Mouse (Mus musculus): ENCODE data around the gene Fam163a. TPM values are rescaled to one million over a fixed set of nuclear protein-coding genes. Genes with fewer than 3 reads are reported as not detected.

Fam163a gene
- polyA plus RNA-seq, 1 experiment from 2014 or later, result 0.39 TPM

DNA sequence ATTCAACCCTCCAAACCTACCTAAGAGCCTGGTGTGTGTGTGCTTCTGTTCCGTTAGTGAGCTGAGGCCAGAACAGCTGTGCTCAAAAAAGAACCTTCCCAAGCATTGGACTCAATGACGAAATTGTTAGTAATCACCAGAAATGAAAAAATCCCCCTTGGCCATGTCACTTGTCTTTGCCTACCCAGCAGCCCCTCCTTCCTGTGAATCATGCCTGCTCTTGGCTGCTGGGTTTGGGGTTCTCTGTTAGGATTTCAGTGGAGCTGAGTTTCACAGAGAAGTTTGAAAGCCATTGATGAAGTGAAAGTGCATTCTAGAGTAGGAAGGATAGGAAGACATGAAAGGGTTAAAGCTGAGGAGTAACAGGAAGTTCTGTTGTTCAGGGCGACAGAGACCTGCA lies 138.7 kb downstream of the Fam163a start:
- no peak overlapping the region for H3K4me3 ChIP-seq (ENCODE audit: low read depth, low read length)
- ATAC-seq (ENCODE audit: insufficient number of reproducible peaks, low FRiP score, low TSS enrichment, low read depth), result no peak
- no peak overlapping the region for H3K4me2 ChIP-seq (ENCODE audit: low read depth, severe bottlenecking)
- no peak overlapping the region for H3K27ac ChIP-seq (replicated peaks; ENCODE audit: low read depth, low read length)
- WGBS, result 72% methylated on average over 3 of the region's 3 CpGs
- no peak for DNase-seq (ENCODE audit: low spot score)
- H3K36me3 ChIP-seq (ENCODE audit: control insufficient read depth, insufficient read depth, low read length), result peaks cover 12% of the 10 kb centered on the region
- no peaks in the 10 kb centered on the region for H3K27me3 ChIP-seq (ENCODE audit: control insufficient read depth, insufficient read depth, low read length)
- H3K4me1 ChIP-seq (ENCODE audit: control insufficient read depth, insufficient read depth, low read length), result no peaks in the 10 kb centered on the region
- no peaks in the 10 kb centered on the region for H3K9me3 ChIP-seq (ENCODE audit: control insufficient read depth, low read length)
- no peak overlapping the region for H3K9ac ChIP-seq (ENCODE audit: low read length)

DNA sequence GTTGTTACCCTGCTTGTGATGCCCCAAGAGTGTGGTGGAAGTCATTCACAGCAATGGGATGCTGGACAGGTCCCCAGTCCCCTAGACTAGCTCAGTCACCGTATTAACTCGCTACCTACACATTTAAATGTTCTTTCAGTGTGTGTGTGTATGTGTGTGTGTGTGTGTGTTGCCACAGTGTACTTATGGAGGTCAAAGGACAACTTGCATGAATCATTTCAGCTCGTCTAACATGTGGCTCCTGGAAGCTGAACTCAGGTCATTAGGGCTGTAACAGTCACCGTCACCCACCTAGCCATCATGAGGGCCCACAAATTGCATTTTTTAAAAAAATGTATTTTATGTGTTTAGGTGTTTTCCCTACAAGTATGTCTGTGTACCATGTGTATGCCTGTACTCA lies 142.6 kb downstream of the Fam163a start:
- Histone ChIP-seq H3K27me3 (ENCODE audit: control insufficient read depth, insufficient read depth, low read length) (no peaks in the 10 kb centered on the region), H3K27ac (replicated peaks; ENCODE audit: low read depth, low read length) (no peak overlapping the region), H3K4me3 (ENCODE audit: low read depth, low read length) (no peak overlapping the region), H3K9ac (ENCODE audit: low read length) (no peak overlapping the region), H3K9me3 (ENCODE audit: control insufficient read depth, low read length) (no peaks in the 10 kb centered on the region), H3K4me1 (ENCODE audit: control insufficient read depth, insufficient read depth, low read length) (no peaks in the 10 kb centered on the region), H3K4me2 (ENCODE audit: low read depth, severe bottlenecking) (no peak overlapping the region), H3K36me3 (ENCODE audit: control insufficient read depth, insufficient read depth, low read length) (peaks cover 12% of the 10 kb centered on the region)
- no peak for ATAC-seq (ENCODE audit: insufficient number of reproducible peaks, low FRiP score, low TSS enrichment, low read depth)
- DNase-seq (ENCODE audit: low spot score), result no peak
- 86% methylated on average over 4 of the region's 4 CpGs for WGBS

DNA sequence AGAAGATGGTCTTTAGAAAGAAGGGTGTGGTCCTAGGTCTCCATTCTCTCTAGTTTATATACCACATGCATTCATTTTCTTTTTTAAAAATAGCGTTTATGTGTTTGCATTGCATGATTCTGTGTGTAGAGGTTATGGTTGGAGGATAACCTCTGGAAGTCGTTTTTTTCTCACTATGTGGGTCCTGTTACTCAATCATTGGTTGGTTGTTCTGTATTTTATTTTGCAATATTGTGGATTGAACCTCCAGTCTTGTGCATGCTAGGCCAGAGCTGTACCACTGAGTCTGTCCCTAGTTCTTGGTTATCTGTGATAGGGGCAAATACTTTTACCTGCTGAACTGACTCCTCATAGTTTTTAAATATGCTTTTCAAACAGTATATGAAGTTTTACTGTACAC lies 146.6 kb downstream of the Fam163a start:
- Histone ChIP-seq H3K27me3 (ENCODE audit: control insufficient read depth, insufficient read depth, low read length) (no peaks in the 10 kb centered on the region), H3K4me3 (ENCODE audit: low read depth, low read length) (no peak overlapping the region), H3K27ac (replicated peaks; ENCODE audit: low read depth, low read length) (no peak overlapping the region), H3K4me1 (ENCODE audit: control insufficient read depth, insufficient read depth, low read length) (no peaks in the 10 kb centered on the region), H3K9ac (ENCODE audit: low read length) (no peak overlapping the region), H3K4me2 (ENCODE audit: low read depth, severe bottlenecking) (no peak overlapping the region), H3K36me3 (ENCODE audit: control insufficient read depth, insufficient read depth, low read length) (peaks cover 8% of the 10 kb centered on the region), H3K9me3 (ENCODE audit: control insufficient read depth, low read length) (no peaks in the 10 kb centered on the region)
- no peak for ATAC-seq (ENCODE audit: insufficient number of reproducible peaks, low FRiP score, low TSS enrichment, low read depth)
- WGBS, result 90% methylated on average over 2 of the region's 2 CpGs
- no peak for DNase-seq (ENCODE audit: low spot score)

DNA sequence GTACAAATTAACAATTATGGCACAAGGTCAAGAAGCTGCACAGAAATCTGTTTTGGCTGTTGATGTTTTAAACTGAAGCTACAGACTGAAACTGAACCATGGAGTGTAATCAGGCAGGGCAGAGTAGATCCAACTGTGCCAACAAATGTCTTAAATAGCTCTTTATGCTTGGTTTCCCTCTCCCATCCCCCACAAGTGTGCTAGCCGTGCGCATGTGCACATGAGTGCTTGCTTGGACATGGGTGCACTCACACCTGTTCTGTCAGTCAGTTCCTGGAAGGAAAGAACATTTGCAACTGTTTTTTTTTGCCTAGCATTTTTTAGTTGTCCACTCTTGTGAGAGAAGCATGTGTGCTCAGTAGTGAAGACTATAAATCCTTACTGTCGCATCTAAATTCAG lies 158.1 kb downstream of the Fam163a start:
- Histone ChIP-seq H3K27ac (replicated peaks; ENCODE audit: low read depth, low read length) (no peak overlapping the region), H3K9me3 (ENCODE audit: control insufficient read depth, low read length) (no peaks in the 10 kb centered on the region), H3K9ac (ENCODE audit: low read length) (no peak overlapping the region), H3K4me3 (ENCODE audit: low read depth, low read length) (no peak overlapping the region), H3K4me2 (ENCODE audit: low read depth, severe bottlenecking) (no peak overlapping the region), H3K27me3 (ENCODE audit: control insufficient read depth, insufficient read depth, low read length) (no peaks in the 10 kb centered on the region), H3K4me1 (ENCODE audit: control insufficient read depth, insufficient read depth, low read length) (peaks cover 8% of the 10 kb centered on the region; the same call in 1 of the 2 replicates), H3K36me3 (ENCODE audit: control insufficient read depth, insufficient read depth, low read length) (peaks cover 10% of the 10 kb centered on the region; the same call in 1 of the 2 replicates)
- ATAC-seq (ENCODE audit: insufficient number of reproducible peaks, low FRiP score, low TSS enrichment, low read depth), result no peak
- WGBS, result 90% methylated on average over 3 of the region's 3 CpGs
- no peak for DNase-seq (ENCODE audit: low spot score)

DNA sequence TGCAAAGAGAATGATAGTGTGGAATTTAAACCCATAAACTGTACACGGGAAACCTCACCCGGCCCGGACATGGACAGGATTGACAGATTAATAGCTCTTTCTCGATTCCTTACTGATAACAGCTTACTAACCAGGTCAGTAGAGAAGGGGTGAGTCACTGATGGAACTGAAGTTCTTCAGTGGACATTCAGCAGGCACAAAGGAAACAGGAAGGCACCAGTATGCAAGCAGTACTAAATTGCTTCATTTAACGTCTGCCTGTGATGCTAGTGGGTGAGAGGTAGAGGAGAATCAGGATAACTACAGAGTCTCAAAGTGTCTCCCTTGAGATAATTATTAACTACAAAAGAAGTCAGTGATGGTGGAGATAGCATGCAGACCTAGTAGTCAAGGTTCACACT lies 160.6 kb downstream of the Fam163a start:
- Histone ChIP-seq H3K9ac (ENCODE audit: low read length) (no peak overlapping the region), H3K36me3 (ENCODE audit: control insufficient read depth, insufficient read depth, low read length) (peaks cover 5% of the 10 kb centered on the region; the same call in 1 of the 2 replicates), H3K9me3 (ENCODE audit: control insufficient read depth, low read length) (no peaks in the 10 kb centered on the region), H3K4me3 (ENCODE audit: low read depth, low read length) (no peak overlapping the region), H3K27me3 (ENCODE audit: control insufficient read depth, insufficient read depth, low read length) (no peaks in the 10 kb centered on the region), H3K27ac (replicated peaks; ENCODE audit: low read depth, low read length) (no peak overlapping the region), H3K4me2 (ENCODE audit: low read depth, severe bottlenecking) (no peak overlapping the region), H3K4me1 (ENCODE audit: control insufficient read depth, insufficient read depth, low read length) (peaks cover 8% of the 10 kb centered on the region; the same call in 1 of the 2 replicates)
- DNase-seq (ENCODE audit: low spot score) (no peak), ATAC-seq (ENCODE audit: insufficient number of reproducible peaks, low FRiP score, low TSS enrichment, low read depth) (no peak)
- 75% methylated on average over 5 of the region's 5 CpGs for WGBS

DNA sequence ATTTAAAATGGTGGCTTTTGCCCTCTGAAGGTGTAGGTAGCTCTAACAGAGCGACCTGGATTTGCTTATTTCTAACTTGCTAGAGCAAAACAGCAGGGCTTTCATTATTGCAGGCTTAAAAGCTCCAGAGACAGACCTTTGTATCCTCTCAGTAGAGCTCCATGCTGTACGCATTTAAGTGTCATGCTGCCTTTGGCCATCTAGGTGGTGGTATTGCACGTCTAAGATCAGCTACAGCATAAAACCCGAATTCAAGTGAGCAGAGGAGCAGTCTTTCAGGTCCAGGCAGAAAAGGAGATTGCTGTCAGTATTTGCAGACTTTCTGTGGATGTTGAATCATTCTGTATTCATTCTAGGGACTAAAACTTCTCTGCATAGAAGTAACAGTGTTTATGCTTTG lies 161.8 kb downstream of the Fam163a start:
- H3K36me3 ChIP-seq (ENCODE audit: control insufficient read depth, insufficient read depth, low read length), result peaks cover 2% of the 10 kb centered on the region; the same call in 1 of the 2 replicates
- 36% methylated on average over 4 of the region's 4 CpGs for WGBS
- peak; percentile 48 for DNase-seq (ENCODE audit: low spot score)
- no peaks in the 10 kb centered on the region for H3K27me3 ChIP-seq (ENCODE audit: control insufficient read depth, insufficient read depth, low read length)
- H3K4me2 ChIP-seq (ENCODE audit: low read depth, severe bottlenecking), result no peak overlapping the region
- no peak overlapping the region for H3K4me3 ChIP-seq (ENCODE audit: low read depth, low read length)
- no peak overlapping the region for H3K9ac ChIP-seq (ENCODE audit: low read length)
- H3K9me3 ChIP-seq (ENCODE audit: control insufficient read depth, low read length), result no peaks in the 10 kb centered on the region
- no peak for ATAC-seq (ENCODE audit: insufficient number of reproducible peaks, low FRiP score, low TSS enrichment, low read depth)
- no peak overlapping the region for H3K27ac ChIP-seq (replicated peaks; ENCODE audit: low read depth, low read length)
- H3K4me1 ChIP-seq (ENCODE audit: control insufficient read depth, insufficient read depth, low read length), result peaks cover 8% of the 10 kb centered on the region; the same call in 1 of the 2 replicates

DNA sequence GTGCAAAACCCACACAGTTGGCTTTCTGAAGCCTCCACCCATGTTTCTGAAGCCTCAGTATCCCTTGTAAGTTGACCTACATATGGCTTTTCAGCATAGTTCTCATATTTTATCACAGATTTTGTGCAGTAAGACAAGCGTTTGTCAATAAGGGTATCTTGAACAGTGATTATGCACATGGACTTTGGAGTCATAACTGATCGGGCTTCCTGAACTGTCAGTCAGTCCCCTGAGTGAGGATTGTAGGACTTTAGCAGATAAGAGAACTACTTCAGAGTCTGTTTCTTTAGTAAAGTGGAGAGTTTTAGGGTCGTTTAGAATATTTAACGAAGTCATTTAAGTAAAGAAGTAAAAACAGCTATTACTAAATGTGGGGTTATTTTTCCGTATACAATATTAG lies 162.3 kb downstream of the Fam163a start:
- Histone ChIP-seq H3K9me3 (ENCODE audit: control insufficient read depth, low read length) (no peaks in the 10 kb centered on the region), H3K36me3 (ENCODE audit: control insufficient read depth, insufficient read depth, low read length) (peaks cover 2% of the 10 kb centered on the region; the same call in 1 of the 2 replicates), H3K4me3 (ENCODE audit: low read depth, low read length) (no peak overlapping the region), H3K9ac (ENCODE audit: low read length) (no peak overlapping the region), H3K4me2 (ENCODE audit: low read depth, severe bottlenecking) (0 out of 2 replicates have a peak overlapping the region, but pooled peaks have one; percentile 51), H3K27me3 (ENCODE audit: control insufficient read depth, insufficient read depth, low read length) (no peaks in the 10 kb centered on the region), H3K4me1 (ENCODE audit: control insufficient read depth, insufficient read depth, low read length) (peaks cover 8% of the 10 kb centered on the region; the same call in 1 of the 2 replicates), H3K27ac (replicated peaks; ENCODE audit: low read depth, low read length) (no peak overlapping the region)
- ATAC-seq (ENCODE audit: insufficient number of reproducible peaks, low FRiP score, low TSS enrichment, low read depth) (no peak), DNase-seq (ENCODE audit: low spot score) (no peak)
- 91% methylated on average over 5 of the region's 5 CpGs for WGBS

DNA sequence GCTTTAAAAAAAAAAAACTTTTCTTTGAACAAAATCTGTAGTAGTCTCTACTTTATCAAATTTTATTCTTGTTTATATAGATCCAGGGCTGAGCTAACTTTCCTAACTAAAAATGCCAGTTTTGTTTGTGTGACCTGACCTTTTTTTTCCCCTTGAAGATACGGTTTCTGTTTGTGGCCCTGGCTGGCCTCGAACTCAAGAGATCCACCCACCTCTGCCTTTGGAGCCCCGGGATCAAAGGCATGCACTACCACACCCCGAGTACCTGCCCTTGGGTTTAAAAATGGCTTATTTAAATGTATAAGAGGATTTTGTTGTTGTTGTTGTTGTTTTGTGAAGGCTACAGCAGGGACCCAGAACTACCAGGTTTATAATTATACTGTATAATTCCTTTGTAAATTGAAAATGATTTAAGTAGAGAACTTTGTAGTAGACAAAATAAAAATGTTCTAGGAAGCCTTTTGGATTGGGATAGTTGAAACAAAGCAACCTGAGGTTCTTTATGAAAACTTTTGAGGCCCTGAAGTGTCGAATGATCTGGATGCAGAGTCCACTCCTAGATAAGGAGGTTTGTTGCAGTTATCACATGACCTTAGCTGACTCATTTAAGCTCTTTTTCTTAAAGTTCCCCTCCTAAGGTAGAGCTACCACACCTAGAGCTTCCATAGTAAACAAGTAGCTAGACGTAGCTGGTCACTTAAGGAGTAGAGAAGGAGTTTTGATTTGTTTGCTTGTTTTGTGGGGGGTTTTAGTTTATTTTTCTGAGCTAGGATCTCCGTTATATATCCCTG lies 163.2 kb downstream of the Fam163a start:
- 48% methylated on average over 7 of the region's 7 CpGs for WGBS
- peaks cover 8% of the 10 kb centered on the region; the same call in 1 of the 2 replicates for H3K4me1 ChIP-seq (ENCODE audit: control insufficient read depth, insufficient read depth, low read length)
- no peak overlapping the region for H3K27ac ChIP-seq (replicated peaks; ENCODE audit: low read depth, low read length)
- peak overlapping the region; percentile 49 for H3K4me3 ChIP-seq (ENCODE audit: low read depth, low read length)
- ATAC-seq (ENCODE audit: insufficient number of reproducible peaks, low FRiP score, low TSS enrichment, low read depth) (no peak), DNase-seq (ENCODE audit: low spot score) (no peak)
- peaks cover 2% of the 10 kb centered on the region; the same call in 1 of the 2 replicates for H3K36me3 ChIP-seq (ENCODE audit: control insufficient read depth, insufficient read depth, low read length)
- H3K4me2 ChIP-seq (ENCODE audit: low read depth, severe bottlenecking), result peak overlapping the region; percentile 51
- H3K27me3 ChIP-seq (ENCODE audit: control insufficient read depth, insufficient read depth, low read length), result no peaks in the 10 kb centered on the region
- H3K9me3 ChIP-seq (ENCODE audit: control insufficient read depth, low read length), result no peaks in the 10 kb centered on the region
- no peak overlapping the region for H3K9ac ChIP-seq (ENCODE audit: low read length)
